Mouse (Mus musculus) cerebellum, postnatal 4 days (tissue): Measurements from ENCODE around the gene Ptpn22.

Experiments
- DNase-seq, 2 experiments: peaks; one replicate each; pipeline ENCODE4 v3.0.0; 2022; ENCODE audit warnings: low spot score in 2 of 2, mixed read lengths in 1 of 2

The Ptpn22 gene

DNA sequence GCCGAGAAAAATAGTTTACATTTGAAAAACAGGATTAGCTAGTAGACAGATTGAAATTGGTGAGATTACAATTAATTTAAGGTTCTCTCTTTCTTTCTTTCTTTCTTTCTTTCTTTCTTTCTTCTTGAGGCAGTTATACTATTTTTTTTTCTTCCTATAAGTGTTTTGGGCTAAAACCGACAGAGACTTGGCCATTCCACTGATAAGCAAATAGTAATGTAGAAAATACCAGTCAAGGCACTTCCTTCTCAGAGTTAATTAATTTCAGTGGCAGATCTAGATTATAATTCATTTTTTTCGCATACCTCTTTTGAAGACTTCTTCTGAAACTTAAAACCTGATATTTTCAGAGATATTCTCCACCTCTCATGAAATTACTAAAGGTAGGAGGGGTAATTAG lies 65.7 kb downstream of the Ptpn22 start:
- DNase-seq, result no peak

DNA sequence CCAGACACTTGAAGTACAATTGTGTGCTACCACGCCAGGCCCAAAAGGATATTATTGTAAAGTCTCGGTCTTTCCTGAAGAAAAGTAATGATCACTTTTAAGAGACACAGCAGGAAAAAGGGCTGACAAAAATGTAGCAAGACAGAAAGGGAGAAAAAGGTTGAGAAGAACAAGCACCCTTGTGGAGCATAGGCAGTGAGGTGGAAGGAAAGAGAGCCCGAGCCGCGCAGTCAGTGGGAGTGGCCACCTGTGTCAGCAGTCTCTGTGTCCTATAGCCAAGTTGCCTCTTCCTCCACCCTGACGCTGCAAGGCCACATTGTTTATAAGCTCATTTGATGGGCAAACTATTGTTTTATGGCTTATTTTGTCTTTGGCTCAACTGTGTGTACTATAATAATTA lies 67.9 kb downstream of the Ptpn22 start:
- no peak for DNase-seq

DNA sequence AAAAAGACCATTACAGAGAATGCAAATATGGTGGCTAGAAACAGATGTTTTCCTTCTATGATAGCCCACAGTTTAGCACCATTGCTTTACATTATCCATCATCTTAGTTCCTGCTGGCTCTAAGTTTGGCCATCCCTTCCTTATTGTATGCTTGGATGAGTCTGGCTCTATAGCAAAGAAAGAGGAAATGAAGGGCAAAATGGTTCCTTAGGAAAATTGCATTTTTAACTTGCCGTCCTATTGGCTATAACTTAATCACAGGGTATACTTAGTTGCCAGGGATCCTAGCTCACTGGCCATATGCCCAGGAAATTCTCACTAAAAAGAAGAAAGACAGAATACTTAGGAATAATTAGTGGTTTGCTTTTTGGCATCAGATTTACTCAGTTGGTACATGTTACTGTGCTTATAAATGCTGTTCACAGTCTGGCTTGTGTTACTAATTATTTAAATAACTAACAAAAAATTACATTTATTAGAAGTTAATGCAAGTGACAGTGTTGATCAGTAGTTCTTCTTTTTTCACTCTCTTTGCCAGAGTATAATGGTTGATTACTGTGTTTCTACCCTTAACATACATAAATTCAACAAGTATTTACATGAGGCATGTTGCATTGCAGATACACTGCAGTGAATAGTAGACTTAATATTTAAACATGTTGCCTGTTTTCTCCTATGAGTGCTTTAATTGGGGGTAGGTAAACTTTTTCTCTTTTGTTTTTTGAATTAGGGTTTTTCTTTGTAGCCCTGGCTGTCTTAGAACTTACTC lies 85.4 kb downstream of the Ptpn22 start:
- peak in 1 of 2 experiments; percentile 14 for DNase-seq

DNA sequence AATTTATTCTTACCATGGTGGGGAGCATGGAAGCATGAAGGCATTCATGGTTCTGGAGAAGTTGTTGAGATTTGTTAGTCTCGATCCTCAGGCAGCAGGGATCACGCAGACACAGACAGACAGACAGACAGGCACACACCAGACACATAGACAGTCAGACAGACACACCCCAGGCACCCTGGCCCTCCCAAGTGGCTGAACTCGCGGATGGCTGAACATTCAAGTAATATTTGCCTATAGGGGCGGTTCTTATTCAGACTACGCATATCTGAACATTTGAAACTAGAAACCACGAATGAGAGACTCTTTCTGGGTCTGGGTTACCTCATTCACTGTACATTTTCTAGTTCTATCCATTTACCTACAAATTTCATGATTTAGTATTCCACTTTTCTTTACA lies 89.1 kb downstream of the Ptpn22 start:
- DNase-seq, result no peak

DNA sequence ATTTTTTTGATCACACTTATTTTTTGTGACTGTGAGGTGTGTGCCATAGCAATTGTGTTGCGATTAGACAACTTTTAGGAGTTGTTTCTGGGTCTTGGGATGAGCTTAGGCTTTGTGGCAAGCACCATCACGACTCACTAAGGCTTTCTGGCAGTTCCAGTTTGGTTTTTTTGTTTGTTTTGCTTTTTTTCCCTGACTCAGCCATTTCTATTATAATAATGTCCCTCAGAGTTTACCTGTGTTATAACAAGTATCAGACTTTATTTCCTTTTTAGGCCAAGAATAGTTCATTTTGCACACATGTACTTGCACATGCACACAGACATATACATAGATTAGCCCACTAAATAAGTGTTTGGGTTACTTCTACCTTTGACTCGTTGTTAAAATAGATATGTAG lies 101.0 kb downstream of the Ptpn22 start:
- DNase-seq, result no peak
